Mouse (Mus musculus) effector memory CD4-positive, alpha-beta T cell, adult 7 months (primary cell): Measurements from ENCODE around the gene Loxl3. TPM values are rescaled to one million over a fixed set of nuclear protein-coding genes. Genes with fewer than 3 reads are reported as not detected.

Source experiments
- polyA plus RNA-seq: library from polyadenylated mRNA; unstranded; fragments of 100-300 nt; shearing (Covaris generic); gene quantifications from one replicate; pipeline ENCODE4 v1.2.1, GENCODE M21; 2017

Loxl3 gene
- 0.30 TPM for polyA plus RNA-seq

DNA sequence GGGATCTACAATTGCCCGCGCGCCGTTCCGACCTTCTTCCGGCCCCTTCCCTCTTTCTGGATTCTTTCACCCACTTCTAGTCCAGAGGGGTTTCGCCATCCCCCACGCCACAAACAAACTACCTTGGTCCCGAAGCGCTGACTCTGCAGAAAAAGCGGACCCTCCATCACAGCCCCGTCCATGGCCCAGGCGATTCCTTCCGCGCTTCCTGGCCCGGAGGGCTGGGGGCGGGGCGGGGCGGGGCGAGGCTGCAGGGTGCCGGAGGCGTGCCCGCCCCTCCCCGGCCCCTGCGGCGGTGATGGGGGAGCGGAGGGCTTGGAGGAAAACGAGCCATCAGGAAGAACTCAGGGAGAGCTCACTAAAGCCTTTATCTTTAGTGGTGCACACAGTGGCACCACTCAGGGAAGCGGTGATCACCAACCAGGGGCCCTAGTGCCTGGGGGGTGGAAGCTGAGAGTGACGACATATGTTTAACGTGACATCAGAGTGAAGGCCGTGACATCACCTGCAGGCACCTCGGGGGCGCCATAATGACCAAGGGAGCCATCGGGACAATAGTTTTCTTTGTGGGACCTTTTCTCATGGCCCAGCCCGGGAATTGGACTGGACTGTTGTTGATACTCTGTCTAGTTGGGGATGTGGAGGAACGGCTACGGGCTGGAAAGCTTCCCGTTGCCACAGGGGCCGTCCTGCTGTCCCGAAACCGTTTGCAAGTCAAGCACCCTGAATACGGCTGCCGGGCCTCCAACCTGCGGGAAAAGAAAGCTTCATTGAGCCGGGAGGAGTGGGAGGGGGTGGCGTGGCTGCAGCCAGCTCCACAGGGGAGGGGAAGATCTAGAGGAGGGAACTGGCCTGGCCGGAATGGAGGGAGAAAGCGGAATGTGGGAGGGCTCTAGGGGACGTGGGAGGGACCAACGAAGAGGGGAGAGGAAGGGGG is at the start of gene Loxl3, which contains the start of gene Dok1:
Gene Loxl3 (plus strand): TSS at position 925 of the 937 bp plus-strand sequence.
Gene Dok1 (minus strand): TSS at position 223 of the 937 bp plus-strand sequence.

DNA sequence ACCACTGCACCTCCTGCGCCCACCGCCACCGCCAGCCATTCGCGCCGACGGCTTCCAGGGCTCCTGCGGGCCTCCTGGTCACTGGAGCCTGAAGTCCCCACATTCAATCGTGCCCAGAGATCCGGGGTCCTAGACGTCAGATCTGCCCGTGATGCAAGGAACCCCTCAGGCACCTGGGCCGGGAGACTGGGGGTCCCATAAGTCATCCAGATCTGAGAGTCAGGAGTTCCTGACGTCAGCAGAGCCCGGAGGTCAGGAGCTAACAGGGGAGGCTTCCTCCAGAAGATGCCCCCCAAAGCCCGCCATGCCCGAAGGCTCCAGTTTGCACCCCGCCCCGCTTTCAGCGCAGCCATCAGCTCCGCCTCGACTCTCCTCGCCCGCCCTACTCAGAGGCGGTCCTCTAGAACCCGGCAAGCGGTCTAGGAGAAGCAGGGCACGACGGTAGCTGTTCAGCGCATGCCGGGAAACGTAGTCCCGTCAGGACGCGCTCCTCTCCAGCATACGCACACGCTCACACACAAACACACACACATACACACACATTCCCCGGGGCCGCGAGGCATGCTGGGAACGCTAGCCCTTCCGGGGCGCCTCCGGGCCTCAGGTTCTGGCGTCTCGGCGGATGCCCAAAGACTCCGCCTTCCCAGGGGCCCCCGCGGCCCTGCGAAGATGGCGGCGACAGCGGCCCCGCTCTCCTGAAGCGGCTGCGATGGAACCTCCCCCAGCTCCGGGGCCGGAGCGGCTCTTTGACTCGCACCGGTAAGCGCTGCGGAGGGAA is 20.3 kb downstream of the Loxl3 start, which contains the start of gene Aup1:
Gene Aup1 (plus strand): TSS at position 448 of the 778 bp plus-strand sequence.

DNA sequence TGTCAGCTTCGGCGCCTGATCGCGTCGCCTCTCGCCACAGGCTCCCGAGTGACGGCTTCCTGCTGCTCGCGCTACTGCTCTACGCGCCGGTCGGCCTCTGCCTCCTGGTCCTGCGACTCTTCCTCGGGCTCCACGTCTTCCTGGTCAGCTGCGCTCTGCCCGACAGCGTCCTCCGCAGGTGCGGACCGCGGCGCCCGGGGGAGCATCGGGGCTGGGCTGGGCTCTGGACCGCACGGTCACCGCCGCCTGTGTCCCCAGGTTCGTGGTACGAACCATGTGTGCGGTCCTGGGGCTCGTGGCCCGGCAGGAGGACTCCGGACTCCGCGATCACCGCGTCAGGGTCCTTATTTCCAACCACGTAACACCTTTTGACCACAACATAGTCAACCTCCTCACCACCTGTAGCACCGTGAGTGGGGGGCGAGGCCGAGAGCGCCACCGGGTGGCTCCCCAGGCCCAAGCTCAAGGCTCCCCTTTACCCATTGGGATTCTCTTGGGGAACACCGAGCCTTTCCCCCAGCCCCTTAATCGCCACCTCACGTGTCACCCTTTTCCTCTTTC is 21.0 kb downstream of the Loxl3 start, which contains the start of gene Htra2:
Gene Htra2 (minus strand): TSS at position 403 of the 561 bp plus-strand sequence.

DNA sequence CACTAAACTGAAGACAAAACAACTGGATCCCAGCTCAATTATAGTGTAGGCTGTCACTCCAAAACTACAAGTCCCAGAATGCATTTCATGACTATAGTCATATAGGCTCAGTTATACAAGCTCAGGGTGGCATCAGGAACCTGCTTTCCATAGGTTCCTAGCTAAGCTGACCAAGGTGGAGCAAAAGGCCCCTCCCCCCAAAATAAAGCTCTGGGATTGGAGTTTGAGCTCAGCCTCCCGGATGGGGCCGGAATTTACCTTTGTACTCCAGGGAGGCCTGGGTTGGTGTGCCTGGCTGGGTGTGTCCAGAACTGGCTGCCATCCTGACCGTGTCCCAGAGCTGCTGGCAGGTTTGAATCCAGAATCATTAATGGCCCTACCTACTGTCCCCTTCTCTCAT is 23.8 kb downstream of the Loxl3 start, which contains the start of gene Dqx1:
Gene Dqx1 (plus strand): TSS at position 55 of the 400 bp plus-strand sequence.

DNA sequence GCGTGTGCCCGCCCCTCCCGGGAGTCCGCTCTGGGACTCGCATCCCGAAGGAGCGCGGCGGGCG is 36.1 kb downstream of the Loxl3 start, which contains the start of gene Tlx2:
Gene Tlx2 (minus strand): TSS at position 47 of the 64 bp plus-strand sequence.

DNA sequence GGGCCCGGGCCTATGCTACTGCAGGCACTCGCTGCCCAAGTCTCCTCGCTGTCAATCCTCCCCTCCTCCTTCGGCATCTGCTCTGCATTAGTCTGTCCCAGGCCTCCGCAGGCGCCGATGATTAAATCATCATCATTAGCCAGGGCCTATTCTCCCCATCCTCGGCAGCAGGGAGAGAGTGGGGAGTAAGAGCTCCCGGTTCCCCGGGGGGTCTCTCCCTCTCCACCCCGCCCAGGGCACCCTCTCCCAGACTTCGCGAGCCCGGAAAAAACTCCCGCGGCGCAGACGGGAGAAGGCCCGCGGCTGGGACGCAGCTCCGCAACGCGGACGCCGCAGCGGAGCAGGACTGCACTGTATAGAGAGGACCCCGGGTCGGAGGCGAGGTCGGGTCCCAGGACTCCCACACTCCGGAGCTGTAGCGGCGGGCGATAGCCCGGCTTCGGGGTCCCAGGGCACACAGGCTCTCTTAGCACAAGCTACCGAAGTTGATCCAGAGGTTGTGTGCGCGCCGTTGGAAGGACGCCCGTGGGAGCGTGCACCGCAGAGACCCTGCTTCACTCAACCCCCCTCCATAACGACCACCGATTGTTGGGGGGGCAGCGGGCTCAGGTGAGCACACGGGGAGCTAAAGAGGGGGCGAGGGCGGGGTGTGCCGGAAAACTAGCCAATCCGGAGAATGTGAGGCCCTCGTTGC is 43.8 kb downstream of the Loxl3 start, which contains the start of gene Pcgf1:
Gene Pcgf1 (plus strand): TSS at position 240 of the 694 bp plus-strand sequence.

DNA sequence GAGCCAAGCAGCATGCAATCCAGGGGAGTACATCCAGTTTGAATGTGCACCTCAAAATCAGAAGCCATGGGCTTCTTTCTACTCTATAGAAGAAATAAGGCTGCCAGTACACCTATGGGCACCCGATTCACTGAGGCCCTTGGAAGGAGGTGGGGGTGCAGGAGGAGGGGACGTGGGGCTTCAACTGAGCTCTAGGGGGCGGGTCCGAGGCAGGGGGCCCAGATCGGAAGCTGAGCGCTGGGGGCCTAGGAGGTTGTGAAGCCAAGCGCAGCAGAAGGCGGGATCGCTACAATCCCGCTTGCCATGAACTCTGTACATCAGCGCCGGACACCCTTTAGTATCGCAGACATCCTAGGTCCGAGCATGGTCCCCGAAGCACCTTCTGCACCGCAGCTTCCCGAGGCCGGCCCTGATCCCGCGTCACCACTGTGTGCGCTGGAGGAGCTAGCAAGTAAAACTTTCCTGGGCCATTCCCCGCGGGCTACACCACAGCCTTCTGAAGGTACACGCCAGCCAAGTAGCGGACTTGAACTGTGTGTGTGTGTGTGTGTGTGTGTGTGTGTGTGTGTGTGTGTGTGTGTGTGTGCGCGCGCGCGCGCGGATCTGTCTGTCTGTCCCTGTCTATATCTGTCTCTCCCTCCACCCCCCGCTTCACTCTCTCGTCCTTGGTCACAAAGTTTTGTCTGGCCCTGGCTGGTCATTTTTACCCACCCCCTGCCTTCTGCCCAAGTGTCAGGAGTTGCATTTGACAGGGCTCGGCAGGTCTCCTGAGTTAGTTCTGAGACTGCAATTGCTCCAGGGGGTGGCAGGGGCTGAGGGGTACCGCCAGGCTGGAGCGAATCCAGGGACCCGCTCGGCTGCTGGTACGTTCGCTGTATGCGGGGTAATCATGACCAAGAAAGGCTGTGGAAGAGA is 52.4 kb downstream of the Loxl3 start, which contains the start of gene Lbx2:
Gene Lbx2 (plus strand): TSS at position 247 of the 915 bp plus-strand sequence.

DNA sequence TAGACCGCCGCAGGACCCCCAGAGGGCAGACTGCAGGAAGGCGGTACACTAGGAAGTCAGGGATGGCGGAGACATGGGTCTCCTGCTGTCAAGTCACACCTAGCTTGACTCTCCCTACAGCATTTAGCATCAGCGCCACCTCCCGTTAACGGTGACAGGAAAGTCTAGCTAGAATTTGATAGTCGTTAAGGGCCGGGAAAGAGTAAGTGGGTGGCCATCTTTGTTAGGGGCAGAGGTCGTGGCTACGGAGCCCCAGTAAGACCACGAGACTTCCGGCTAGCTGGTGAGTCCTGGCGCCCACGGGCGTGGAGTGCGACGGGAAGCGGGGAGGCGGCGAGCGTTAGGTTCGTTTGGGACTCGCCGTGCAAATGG is 67.3 kb downstream of the Loxl3 start, which contains the start of the genes Ccdc142 and Gm42688:
Gene Ccdc142 (plus strand): TSS at position 286 of the 372 bp plus-strand sequence.
Gene Gm42688 (plus strand): TSS at position 302 of the 372 bp plus-strand sequence.

Other genes starting within 250 kb of the Loxl3 start
- 17.5 TPM for gene Sema4f, start 94.4 kb upstream of the Loxl3 start, polyA plus RNA-seq
- gene M1ap, start 87.3 kb upstream of the Loxl3 start, polyA plus RNA-seq = not detected
- gene Dok1, start 702 bp upstream of the Loxl3 start, polyA plus RNA-seq = 12.8 TPM
- gene Aup1, start 20.3 kb downstream of the Loxl3 start, polyA plus RNA-seq = 495 TPM
- 35.1 TPM for gene Htra2, start 21.1 kb downstream of the Loxl3 start, polyA plus RNA-seq
- 1.3 TPM for gene Dqx1, start 23.7 kb downstream of the Loxl3 start, polyA plus RNA-seq
- gene Tlx2, start 36.1 kb downstream of the Loxl3 start, polyA plus RNA-seq = not detected
- gene Pcgf1, start 43.7 kb downstream of the Loxl3 start, polyA plus RNA-seq = 21.1 TPM
- not detected for gene Lbx2, start 52.2 kb downstream of the Loxl3 start, polyA plus RNA-seq
- 2.2 TPM for gene Ccdc142, start 67.4 kb downstream of the Loxl3 start, polyA plus RNA-seq
- gene Gm42688, start 67.4 kb downstream of the Loxl3 start, polyA plus RNA-seq = 6.5 TPM
- 30.5 TPM for gene Mrpl53, start 74.9 kb downstream of the Loxl3 start, polyA plus RNA-seq
- 66.0 TPM for gene Mogs, start 81.3 kb downstream of the Loxl3 start, polyA plus RNA-seq
- 61.8 TPM for gene Wbp1, start 87.4 kb downstream of the Loxl3 start, polyA plus RNA-seq
- gene Ino80b, start 91.3 kb downstream of the Loxl3 start, polyA plus RNA-seq = 31.8 TPM
- gene Rtkn, start 101.3 kb downstream of the Loxl3 start, polyA plus RNA-seq = 0.94 TPM
- 1.3 TPM for gene Wdr54, start 122.2 kb downstream of the Loxl3 start, polyA plus RNA-seq
- gene 1700003E16Rik, start 122.2 kb downstream of the Loxl3 start, polyA plus RNA-seq = not detected
- 63.3 TPM for gene Dctn1, start 131.7 kb downstream of the Loxl3 start, polyA plus RNA-seq
- gene Slc4a5, start 185.7 kb downstream of the Loxl3 start, polyA plus RNA-seq = not detected